Comparison of ENCODE assay signal across 8 mouse cellular contexts in genomic region chr17:35127017-35127416, GRCm38 (mm10). TPM values are rescaled to one million over a fixed set of nuclear protein-coding genes. Genes with fewer than 3 reads are reported as not detected.
DNase-seq lines count a peak whose midpoint lies in the region; ATAC-seq and TF ChIP-seq lines count a peak whose summit lies in the region.

No protein-coding gene starts in this region.

- H3K4me1 ChIP-seq in lung, adult 2 months (ENCODE audit: control insufficient read depth, insufficient read depth, low read length), result peaks cover 16% of the 10 kb centered on the region
- peaks cover 11% of the 10 kb centered on the region; the same call in 1 of the 2 replicates for H3K4me1 ChIP-seq in embryonic fibroblast, embryonic 13.5 days (ENCODE audit: control insufficient read depth, insufficient read depth, low read length)
- peaks cover 34% of the 10 kb centered on the region for H3K4me1 ChIP-seq in limb, embryonic 13.5 days
- peaks cover 17% of the 10 kb centered on the region for H3K4me1 ChIP-seq in small intestine, adult 2 months (ENCODE audit: control insufficient read depth, insufficient read depth, insufficient read length, low read length)

- H3K4me3 ChIP-seq in lung, adult 2 months (replicated peaks; ENCODE audit: extremely low read depth, low read depth, low read length), result peak overlapping the region; percentile 69
- peak overlapping the region; percentile 64 for H3K4me3 ChIP-seq in embryonic fibroblast, embryonic 13.5 days (ENCODE audit: insufficient read depth, low read length)
- H3K4me3 ChIP-seq in limb, embryonic 13.5 days, result peak overlapping the region; percentile 76
- peak overlapping the region; percentile 77 for H3K4me3 ChIP-seq in small intestine, adult 2 months (ENCODE audit: low read depth, low read length)

- H3K27ac ChIP-seq in embryonic fibroblast, embryonic 13.5 days (ENCODE audit: insufficient read depth, low read length), result peak overlapping the region; percentile 19; the same call in 1 of the 2 replicates
- peak overlapping the region; percentile 88; the same call in 1 of the 2 replicates for H3K27ac ChIP-seq in limb, embryonic 13.5 days
- peak overlapping the region; percentile 91; the same call in 1 of the 2 replicates for H3K27ac ChIP-seq in small intestine, adult 2 months (ENCODE audit: insufficient read depth, low read depth, low read length)

- TF ChIP-seq CTCF in lung, adult 2 months (IDR thresholded peaks at IDR 0.05; ENCODE audit: insufficient read depth, low read length), result no peak
- no peak for TF ChIP-seq CTCF in embryonic fibroblast, embryonic 13.5 days (IDR thresholded peaks at IDR 0.05; ENCODE audit: borderline replicate concordance, insufficient read depth, low read length)
- no peak for TF ChIP-seq CTCF in small intestine, adult 2 months (IDR thresholded peaks at IDR 0.05; ENCODE audit: extremely low read depth, insufficient read length, insufficient replicate concordance, low read depth, low read length)

- TF ChIP-seq POLR2A in lung, adult 2 months (IDR thresholded peaks at IDR 0.05; ENCODE audit: borderline replicate concordance, extremely low read depth, low read depth, low read length), result no peak
- TF ChIP-seq POLR2A in embryonic fibroblast, embryonic 13.5 days (IDR thresholded peaks at IDR 0.05; ENCODE audit: low read depth, low read length), result no peak
- no peak for TF ChIP-seq POLR2A in small intestine, adult 2 months (IDR thresholded peaks at IDR 0.05; ENCODE audit: low read depth, low read length)

- WGBS in lung, adult 2 months, result 44% methylated on average over 13 of the region's 13 CpGs
- 75% methylated on average over 13 of the region's 13 CpGs for WGBS in limb, embryonic 13.5 days
- 39% methylated on average over 13 of the region's 13 CpGs for WGBS in small intestine, adult 2 months

- peak overlapping the region; percentile 88 for H3K9ac ChIP-seq in limb, embryonic 13.5 days

- no peak for DNase-seq in lung, adult 2 months
- no peak for DNase-seq in lung, postnatal 14 days
- no peak for DNase-seq in urinary bladder, postnatal 25 days (ENCODE audit: low spot score)
- DNase-seq in cerebellum, postnatal 36 days, result no peak
- no peak for DNase-seq in gastrocnemius, adult 18-20 months (ENCODE audit: low spot score)

- H3K4me2 ChIP-seq in limb, embryonic 13.5 days (replicated peaks), result peak overlapping the region; percentile 81

- no peaks in the 10 kb centered on the region for H3K9me3 ChIP-seq in limb, embryonic 13.5 days

- ATAC-seq in limb, embryonic 13.5 days (ENCODE audit: low FRiP score, low read depth), result no peak

- peaks cover 39% of the 10 kb centered on the region for H3K36me3 ChIP-seq in limb, embryonic 13.5 days
- H3K36me3 ChIP-seq in small intestine, adult 2 months (ENCODE audit: control insufficient read depth, insufficient read depth, low read length), result peaks cover 19% of the 10 kb centered on the region

- no peaks in the 10 kb centered on the region for H3K27me3 ChIP-seq in limb, embryonic 13.5 days
- H3K27me3 ChIP-seq in small intestine, adult 2 months (ENCODE audit: control insufficient read depth, insufficient read depth, low read length), result no peaks in the 10 kb centered on the region

RNA-seq across cellular contexts. Expression of gene D17H6S53E, which starts 0.8 kb away (rescaled TPM):
- polyA plus RNA-seq in lung, adult 2 months (2012; rRNA removed), result 12.1 and 12.9 TPM in 2 replicates
- polyA plus RNA-seq in embryonic fibroblast, embryonic 13.5 days (2011; ENCODE audit: insufficient read length, low read depth, missing spikeins), result 16.1 and 18.4 TPM in 2 replicates
- polyA plus RNA-seq in limb, embryonic 13.5 days (2015; fragmentation: Nextera tagmentation; extraction: Ambion mirVana), result 11.7 and 13.4 TPM in 2 replicates
- 6.9 and 16.2 TPM in 2 replicates for polyA plus RNA-seq in small intestine, adult 2 months (2012; rRNA removed)
- total RNA-seq in gastrocnemius, adult 18-20 months (2021), result 10 to 100 TPM; 12.6 to 16.6 TPM

RNA-seq across cellular contexts. Expression of gene Apom, which starts 4.8 kb away (rescaled TPM):
- 0.12 TPM in 1 of 2 replicates, not detected in the other for polyA plus RNA-seq in lung, adult 2 months (2012; rRNA removed)
- polyA plus RNA-seq in embryonic fibroblast, embryonic 13.5 days (2011; ENCODE audit: insufficient read length, low read depth, missing spikeins), result 0.48 TPM in 1 of 2 replicates, not detected in the other
- polyA plus RNA-seq in limb, embryonic 13.5 days (2015; fragmentation: Nextera tagmentation; extraction: Ambion mirVana), result 3.2 TPM in 1 of 2 replicates, not detected in the other
- polyA plus RNA-seq in small intestine, adult 2 months (2012; rRNA removed), result 0.15 and 0.25 TPM in 2 replicates
- total RNA-seq in gastrocnemius, adult 18-20 months (2021), result not detected

RNA-seq across cellular contexts. Expression of gene Csnk2b, which starts 5.2 kb away (rescaled TPM):
- 232 and 297 TPM in 2 replicates for polyA plus RNA-seq in lung, adult 2 months (2012; rRNA removed)
- 164 and 169 TPM in 2 replicates for polyA plus RNA-seq in embryonic fibroblast, embryonic 13.5 days (2011; ENCODE audit: insufficient read length, low read depth, missing spikeins)
- polyA plus RNA-seq in limb, embryonic 13.5 days (2015; fragmentation: Nextera tagmentation; extraction: Ambion mirVana), result 279 and 284 TPM in 2 replicates
- 226 and 448 TPM in 2 replicates for polyA plus RNA-seq in small intestine, adult 2 months (2012; rRNA removed)
- total RNA-seq in gastrocnemius, adult 18-20 months (2021), result 100 to 1,000 TPM; 176 to 183 TPM

RNA-seq across cellular contexts. Expression of gene Gpank1, which starts 5.8 kb away (rescaled TPM):
- polyA plus RNA-seq in lung, adult 2 months (2012; rRNA removed), result 17.9 and 21.9 TPM in 2 replicates
- polyA plus RNA-seq in embryonic fibroblast, embryonic 13.5 days (2011; ENCODE audit: insufficient read length, low read depth, missing spikeins), result 8.9 and 10.2 TPM in 2 replicates
- 21.3 and 21.9 TPM in 2 replicates for polyA plus RNA-seq in limb, embryonic 13.5 days (2015; fragmentation: Nextera tagmentation; extraction: Ambion mirVana)
- 10.5 and 25.3 TPM in 2 replicates for polyA plus RNA-seq in small intestine, adult 2 months (2012; rRNA removed)
- total RNA-seq in gastrocnemius, adult 18-20 months (2021), result 1 to 10 TPM; 8.7 to 9.0 TPM

RNA-seq across cellular contexts. Expression of gene Bag6, which starts 8.0 kb away (rescaled TPM):
- polyA plus RNA-seq in lung, adult 2 months (2012; rRNA removed), result 227 and 234 TPM in 2 replicates
- 193 and 196 TPM in 2 replicates for polyA plus RNA-seq in embryonic fibroblast, embryonic 13.5 days (2011; ENCODE audit: insufficient read length, low read depth, missing spikeins)
- 66.7 and 67.2 TPM in 2 replicates for polyA plus RNA-seq in limb, embryonic 13.5 days (2015; fragmentation: Nextera tagmentation; extraction: Ambion mirVana)
- 93.6 and 184 TPM in 2 replicates for polyA plus RNA-seq in small intestine, adult 2 months (2012; rRNA removed)
- total RNA-seq in gastrocnemius, adult 18-20 months (2021), result 100 to 1,000 TPM; 233 to 265 TPM

Comparison
In these comparisons a context has a peak if more than half of its experiments do, and no peak if none do; other contexts are left out.
1. H3K27ac ChIP-seq: peak in every context shown above with its lines; median percentile 91 in small intestine, adult 2 months; 88 in limb, embryonic 13.5 days; 19 in embryonic fibroblast, embryonic 13.5 days.